Mouse (Mus musculus) gastrocnemius, postnatal 25 days (tissue): ENCODE results near the gene Tmprss2. TPM values are rescaled to one million over a fixed set of nuclear protein-coding genes. Genes with fewer than 3 reads are reported as not detected.

Source experiments
- DNase-seq: peaks from one replicate; pipeline ENCODE4 v3.0.0; 2022
- long read RNA-seq, 2 experiments: library from polyadenylated mRNA; stranded (forward); transcript quantifications; one replicate each; pipeline ENCODE4 v2.0.0; 2021
- total RNA-seq, 2 experiments: library from RNA; stranded (reverse); gene quantifications; 1 replicate in 1 of 2; 2 replicates in 1 of 2; pipeline ENCODE4 v1.2.3; 2021

The Tmprss2 gene
- total RNA-seq, result not detected
- long read RNA-seq, experiment 1, result 0 reads
- long read RNA-seq, experiment 2, result 0 reads

- DNase-seq, result no peak
Observed at GRCm38 (mm10) chr16:97610939-97611338, at the start of gene Tmprss2. Tmprss2 (minus strand) TSS chr16:97611195.

DNA sequence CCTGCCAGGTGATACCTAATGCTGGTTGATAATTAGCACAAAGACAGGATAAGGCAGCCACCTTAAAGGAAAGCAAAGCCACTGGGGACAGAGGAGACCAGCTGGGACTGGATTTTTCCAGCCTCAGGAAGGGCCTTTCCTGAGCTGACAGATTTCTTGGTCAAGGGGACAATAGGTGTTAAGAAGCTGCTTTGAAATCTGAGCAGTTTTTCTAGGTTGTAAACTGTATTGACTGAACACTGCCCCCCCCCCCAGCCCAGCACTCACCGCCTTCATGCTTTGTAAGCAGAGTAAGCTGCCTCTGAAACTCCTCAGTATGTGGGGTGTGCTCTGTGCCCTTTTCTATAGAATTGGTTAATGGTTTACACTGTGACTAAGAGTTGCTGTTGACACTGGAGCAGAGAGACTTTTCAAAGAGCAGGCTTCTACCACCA is 48.2 kb upstream of the Tmprss2 start:
- DNase-seq, result no peak

- DNase-seq, result no peak
Observed at GRCm38 (mm10) chr16:97658481-97658880, 47.5 kb upstream of the Tmprss2 start.

- DNase-seq, result no peak
Observed at GRCm38 (mm10) chr16:97655800-97656199, 44.8 kb upstream of the Tmprss2 start.

DNA sequence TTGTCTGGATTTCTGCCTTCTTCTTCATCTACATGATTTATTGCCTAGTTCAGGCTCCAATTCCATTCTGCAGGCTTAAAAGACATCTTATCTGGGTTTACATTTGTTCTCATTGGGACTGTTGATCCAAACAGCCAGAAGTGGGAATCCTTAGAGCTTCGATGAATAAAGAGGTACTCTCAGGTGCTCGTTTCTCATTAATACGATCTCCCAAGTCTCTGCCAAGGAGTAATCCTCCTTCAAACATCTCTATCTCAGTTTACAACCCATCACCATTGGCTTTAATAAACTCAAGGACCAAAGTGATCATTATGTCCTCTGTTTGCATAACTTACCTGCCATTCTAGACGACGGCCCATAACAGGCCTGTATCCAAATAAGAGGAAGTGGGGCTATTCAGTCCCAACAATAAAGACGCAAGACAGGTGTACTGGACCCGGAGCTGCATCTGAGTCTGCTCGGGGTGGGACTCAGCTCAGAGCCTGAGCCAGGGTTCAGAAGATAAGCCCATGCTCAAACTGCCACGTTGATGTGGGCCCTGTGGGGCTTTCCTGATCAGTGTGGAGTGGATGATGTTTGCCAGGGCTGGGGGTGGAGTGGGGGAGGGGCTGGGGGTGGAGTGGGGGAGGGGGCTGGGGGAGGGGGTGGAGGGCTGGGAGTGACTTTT is 38.7 kb upstream of the Tmprss2 start:
- DNase-seq, result no peak

DNA sequence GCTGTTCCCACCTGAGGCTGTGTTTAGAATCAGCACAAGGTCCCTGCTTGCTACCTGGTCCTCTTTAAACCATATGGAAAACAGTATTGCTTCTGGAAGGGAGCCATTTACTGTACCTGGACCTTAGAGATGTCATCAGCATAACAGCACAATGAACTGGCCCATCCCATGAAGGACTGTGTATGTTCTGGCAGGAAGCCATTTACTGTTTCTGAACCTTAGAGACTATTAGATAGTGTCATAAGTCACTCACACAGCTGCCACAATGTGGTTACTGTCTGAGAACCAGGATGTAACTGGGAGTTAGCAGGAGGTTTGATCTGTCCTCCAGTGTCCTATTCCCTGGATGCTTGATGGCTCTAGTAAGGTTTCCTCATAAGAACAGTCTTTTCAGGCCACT is 33.7 kb upstream of the Tmprss2 start:
- no peak for DNase-seq

DNA sequence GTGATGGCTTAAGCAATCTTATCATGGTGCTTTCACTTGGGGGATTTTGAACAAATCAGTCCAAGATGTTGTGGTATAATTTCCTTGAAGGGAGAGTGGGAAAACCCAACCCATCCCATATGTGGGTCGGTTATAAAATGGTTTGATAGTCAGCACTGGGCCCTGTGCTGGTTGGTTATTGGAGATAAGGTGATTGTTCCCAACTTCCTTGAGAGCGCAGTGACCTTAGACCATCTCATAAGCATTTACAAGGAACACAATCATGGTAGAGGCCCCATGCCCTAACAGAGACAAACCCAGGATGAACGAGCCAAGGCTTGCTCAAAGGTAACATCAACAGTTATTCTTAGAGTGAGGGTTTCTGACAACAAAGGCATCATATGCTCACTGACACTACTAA is 28.6 kb upstream of the Tmprss2 start:
- no peak for DNase-seq

DNA sequence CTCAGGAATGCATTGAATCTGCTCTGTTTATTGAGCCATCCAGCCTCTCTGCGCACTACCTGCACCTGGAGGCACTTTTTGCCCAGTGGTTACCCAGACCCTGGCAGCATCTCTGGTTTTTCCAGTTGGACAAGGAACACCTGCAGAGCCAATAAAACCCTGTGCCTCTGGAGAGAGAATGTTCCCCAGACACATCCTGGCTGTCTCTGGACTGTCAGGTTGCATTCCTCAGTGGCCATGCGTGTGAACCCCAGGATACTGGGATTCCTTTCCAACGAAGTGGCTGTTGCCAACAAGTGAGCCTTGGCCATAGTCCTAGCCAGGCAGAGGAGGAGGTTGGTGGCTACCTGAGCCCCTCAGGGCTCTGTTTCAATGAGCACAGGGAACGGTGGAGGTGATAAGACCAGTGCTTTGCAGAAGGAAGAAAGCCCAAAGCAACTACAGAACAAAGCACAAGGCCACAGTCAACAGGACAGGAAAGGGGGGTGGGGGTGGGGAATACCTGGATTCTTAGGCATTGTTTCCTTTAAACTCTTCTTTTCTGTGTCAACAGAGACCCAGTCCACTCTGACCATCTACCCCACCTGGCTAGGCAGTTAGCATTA is 22.0 kb upstream of the Tmprss2 start:
- DNase-seq, result no peak

GRCm38 (mm10) chr16:97623166-97623565 is 12.2 kb upstream of the Tmprss2 start:
- no peak for DNase-seq

GRCm38 (mm10) chr16:97622383-97622889 is 11.4 kb upstream of the Tmprss2 start:
- DNase-seq, result no peak

DNA sequence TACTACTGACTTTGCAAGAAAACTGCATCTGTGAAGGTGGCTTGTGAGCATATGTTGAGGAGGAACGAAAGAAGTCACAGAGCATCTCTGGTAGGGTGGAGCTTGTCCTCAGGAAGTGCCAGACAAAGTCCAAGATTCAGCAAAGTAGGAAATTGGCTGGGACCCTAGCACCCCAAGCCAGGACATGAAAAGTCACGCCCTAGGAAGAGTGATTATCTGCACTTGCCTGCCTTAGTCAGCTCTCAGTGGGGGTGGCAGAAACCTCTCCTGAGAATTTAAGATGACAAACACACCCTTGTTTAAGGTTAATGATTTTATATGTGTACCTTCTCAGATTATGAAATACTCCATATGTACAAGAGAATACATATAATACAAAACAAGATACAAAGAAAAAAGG is 7.3 kb upstream of the Tmprss2 start:
- DNase-seq, result no peak

DNA sequence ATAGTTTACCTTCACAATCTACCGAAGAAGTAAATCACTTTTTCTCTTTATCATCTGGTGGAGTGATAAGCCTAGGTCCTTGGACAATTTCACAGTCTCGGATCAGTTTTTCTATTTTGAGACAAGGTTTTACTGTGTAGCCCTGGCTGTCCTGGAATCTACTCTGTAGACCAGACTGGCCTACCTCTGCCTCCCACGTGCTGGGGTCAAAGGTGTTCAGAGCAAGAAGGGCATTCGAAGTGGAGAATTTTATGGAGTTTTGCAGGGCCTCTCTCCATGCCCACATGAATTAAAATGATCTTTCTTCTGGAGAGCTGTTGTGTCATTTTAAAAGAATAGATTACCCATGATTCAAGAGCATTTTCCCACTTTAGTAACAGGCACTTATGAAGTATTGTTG is 1.0 kb upstream of the Tmprss2 start:
- DNase-seq, result no peak

- DNase-seq, result no peak
Observed at GRCm38 (mm10) chr16:97610246-97610645, 749 bp downstream of the Tmprss2 start.

GRCm38 (mm10) chr16:97609676-97610075 is 1.3 kb downstream of the Tmprss2 start:
- DNase-seq, result no peak

- no peak for DNase-seq
Observed at GRCm38 (mm10) chr16:97607956-97608355, 3.0 kb downstream of the Tmprss2 start.

DNA sequence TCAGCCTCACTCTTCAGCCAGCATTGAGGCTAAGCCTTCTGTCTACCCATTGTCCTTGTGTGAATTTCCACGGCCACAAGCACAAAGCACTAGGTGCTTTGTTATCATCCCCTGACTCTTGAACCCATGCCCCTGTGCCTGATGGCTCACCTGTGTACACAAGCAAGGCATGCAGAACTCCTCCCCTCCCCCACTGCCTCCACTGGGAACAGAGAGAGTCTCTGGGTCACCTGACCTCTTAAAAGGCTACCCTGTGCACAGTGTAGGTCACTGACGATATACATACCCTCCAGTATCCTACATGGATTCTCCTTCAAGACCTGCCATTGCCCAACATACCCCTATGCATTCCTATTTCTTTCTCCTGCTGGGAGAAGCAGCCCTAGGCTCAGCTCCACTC is 4.2 kb downstream of the Tmprss2 start:
- DNase-seq, result no peak

DNA sequence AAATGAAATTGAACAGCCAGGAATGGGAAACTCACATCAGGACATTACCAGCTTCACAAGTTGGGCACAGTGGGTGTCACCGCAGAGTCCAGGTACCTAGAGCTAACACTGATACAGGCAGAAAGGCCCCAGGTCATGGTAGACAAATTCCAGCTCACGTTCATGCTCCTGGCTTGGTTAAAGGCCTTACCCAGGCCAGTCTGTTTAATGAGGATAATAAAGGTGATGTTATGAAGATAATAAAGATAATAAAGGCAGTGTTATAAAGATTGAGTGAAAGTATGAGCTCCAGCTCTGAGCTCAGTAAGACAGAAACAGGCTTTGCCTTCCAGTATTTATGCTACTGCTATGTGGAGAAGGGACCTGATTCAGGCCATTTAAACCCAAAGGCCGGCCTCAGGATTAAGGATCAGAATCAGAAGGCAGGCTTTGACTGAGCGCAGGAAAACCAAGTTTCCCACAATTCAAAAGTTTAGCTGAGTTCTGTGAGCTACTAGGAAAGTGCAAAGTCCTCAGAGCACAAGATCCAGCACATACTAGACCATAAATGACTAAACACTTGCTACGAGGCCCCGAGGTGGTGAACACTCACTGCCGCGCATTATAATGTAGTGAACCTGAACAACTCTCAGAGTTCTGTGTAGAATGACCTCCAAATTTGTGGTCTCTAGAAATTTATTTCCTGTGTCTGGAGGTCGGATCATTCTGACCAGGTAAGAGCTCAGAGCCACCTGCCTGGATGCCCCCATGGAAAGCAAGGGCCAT is 4.9 kb downstream of the Tmprss2 start:
- DNase-seq, result no peak

GRCm38 (mm10) chr16:97602256-97602655 is 8.7 kb downstream of the Tmprss2 start:
- peak; percentile 22 for DNase-seq

DNA sequence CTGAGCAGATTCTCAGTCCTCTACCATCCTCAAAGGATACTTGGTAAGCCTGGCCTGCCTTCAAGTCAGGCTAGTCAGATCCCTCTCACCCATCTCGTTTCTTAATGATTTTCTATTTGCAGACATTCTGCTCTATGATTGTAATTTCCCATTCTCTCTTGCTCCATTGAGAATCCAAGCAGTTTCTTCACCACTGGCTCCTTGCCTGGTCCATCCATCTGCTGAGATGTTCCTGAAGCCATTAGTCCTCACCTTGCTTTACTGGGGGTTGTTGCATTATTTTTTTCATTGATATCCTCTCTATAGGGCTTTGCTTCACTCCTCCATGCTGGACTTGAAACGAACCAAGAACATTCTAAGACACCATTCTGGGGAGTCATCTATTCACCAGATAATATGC is 10.4 kb downstream of the Tmprss2 start:
- DNase-seq, result no peak

DNA sequence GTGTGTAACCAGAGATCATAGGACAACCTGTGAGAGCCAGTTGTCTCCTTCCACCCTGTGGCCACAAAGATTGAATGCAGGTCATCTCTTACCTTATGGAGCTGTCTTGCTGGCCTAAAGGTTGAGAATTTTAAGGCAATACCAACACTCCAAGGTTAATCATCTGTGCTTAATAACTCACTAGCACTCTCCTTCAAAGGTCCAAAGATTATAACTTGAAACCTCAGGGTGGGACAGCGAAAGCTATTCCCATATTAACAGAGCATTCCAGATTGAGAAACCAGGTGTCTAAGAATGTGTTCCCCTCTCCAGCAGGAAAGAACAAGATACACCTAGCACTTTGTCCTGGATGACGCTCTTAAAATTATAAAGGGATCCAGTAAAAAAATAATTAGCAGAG is 12.9 kb downstream of the Tmprss2 start:
- DNase-seq, result no peak

DNA sequence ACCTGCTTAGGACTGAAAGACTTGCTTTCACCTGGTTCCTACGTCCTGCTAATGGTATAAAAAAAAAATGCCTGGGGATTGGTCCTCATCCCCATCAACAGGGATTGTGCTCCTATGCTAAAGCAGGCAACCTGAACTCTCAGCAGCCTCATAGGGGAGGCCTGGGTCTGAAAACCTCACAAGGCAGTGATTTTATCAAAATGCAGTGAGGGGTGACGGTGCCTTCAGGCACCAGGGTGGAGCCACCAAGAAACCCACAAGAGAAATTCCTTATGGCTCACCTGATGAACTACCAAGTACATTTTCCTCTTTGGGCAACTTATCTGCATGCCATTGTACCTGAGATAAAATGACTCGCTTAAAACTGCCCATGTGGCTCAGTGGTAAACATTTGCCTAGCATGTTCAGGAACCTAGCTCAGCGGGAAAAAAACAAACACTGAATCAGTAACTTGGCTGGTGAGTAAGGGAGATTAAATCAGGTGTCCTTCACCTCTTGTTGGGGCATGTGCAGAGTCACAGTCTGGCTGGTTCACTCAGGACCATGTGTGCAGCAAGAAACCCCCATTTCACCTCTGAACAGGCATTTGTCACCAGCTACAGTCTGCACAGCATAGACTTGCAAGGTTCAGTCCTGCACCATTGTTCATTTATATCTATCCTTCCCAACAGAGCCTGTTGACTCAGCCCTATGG is 17.0 kb downstream of the Tmprss2 start:
- DNase-seq, result no peak

DNA sequence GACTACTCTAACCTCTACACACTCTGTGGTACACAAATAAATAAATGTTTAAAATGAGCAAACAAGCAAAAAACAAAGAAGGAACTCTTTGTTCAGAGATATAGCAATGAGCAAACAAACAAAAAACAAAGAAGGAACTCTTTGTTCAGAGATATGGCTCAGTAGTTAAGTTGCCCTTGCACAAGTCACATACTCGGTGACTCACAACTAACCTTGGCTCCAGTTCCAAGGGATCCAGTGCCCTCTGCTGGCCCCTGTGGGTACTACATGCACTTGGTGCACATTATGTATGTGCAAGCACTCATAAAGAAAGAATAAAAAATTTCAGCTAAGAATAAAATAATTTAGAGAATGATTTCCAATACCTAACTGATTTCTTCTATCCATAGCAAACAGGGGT is 17.9 kb downstream of the Tmprss2 start:
- DNase-seq, result peak; percentile 11

- DNase-seq, result no peak
Observed at GRCm38 (mm10) chr16:97591512-97591911, 19.5 kb downstream of the Tmprss2 start.
